Mouse (Mus musculus): ENCODE results near the gene Usp6nl. TPM values are rescaled to one million over a fixed set of nuclear protein-coding genes. Genes with fewer than 3 reads are reported as not detected.

Usp6nl gene
- polyA plus RNA-seq, 1 experiment from 2014 or later = 9.9 TPM

GRCm38 (mm10) chr2:6379731-6380212, 57.3 kb downstream of the Usp6nl start:
- ATAC-seq (ENCODE audit: low FRiP score) = no peak
- H3K27me3 ChIP-seq (ENCODE audit: control insufficient read depth, insufficient read depth, low read length) = no peaks in the 10 kb centered on the region
- no peak for DNase-seq (ENCODE audit: low spot score)
- no peak overlapping the region for H3K4me2 ChIP-seq (replicated peaks)
- no peaks in the 10 kb centered on the region for H3K36me3 ChIP-seq (replicated peaks; ENCODE audit: control insufficient read depth, insufficient read depth)
- H3K9me3 ChIP-seq (ENCODE audit: control insufficient read depth, low read length) = no peaks in the 10 kb centered on the region
- H3K4me1 ChIP-seq (replicated peaks; ENCODE audit: control insufficient read depth, insufficient read depth, low read length) = no peaks in the 10 kb centered on the region
- H3K9ac ChIP-seq = no peak overlapping the region
- no peak overlapping the region for H3K27ac ChIP-seq
- no peak overlapping the region for H3K4me3 ChIP-seq (replicated peaks; ENCODE audit: low read length)
- WGBS = 91% methylated on average over 8 of the region's 8 CpGs

DNA sequence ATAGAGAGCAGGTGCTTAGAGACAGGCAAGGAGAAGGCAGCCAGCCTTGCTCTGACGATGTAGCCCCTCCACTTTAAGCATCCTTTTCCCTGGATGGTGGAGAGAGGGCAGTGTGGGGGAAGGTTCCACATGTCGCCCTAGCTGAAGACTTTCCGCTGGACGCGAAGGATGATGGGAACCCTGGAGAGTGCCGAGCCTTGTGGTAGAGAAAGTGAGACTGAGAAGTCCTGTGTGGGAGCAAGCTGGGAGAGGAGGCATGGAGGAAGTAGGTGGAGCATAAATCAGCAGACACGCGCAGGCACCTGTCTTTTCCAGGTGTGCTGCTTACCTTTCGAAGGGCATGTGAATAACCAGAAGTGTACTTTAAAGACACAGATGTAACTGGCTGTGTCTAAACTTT, 57.9 kb downstream of the Usp6nl start:
- ATAC-seq (ENCODE audit: low FRiP score) = no peak

DNA sequence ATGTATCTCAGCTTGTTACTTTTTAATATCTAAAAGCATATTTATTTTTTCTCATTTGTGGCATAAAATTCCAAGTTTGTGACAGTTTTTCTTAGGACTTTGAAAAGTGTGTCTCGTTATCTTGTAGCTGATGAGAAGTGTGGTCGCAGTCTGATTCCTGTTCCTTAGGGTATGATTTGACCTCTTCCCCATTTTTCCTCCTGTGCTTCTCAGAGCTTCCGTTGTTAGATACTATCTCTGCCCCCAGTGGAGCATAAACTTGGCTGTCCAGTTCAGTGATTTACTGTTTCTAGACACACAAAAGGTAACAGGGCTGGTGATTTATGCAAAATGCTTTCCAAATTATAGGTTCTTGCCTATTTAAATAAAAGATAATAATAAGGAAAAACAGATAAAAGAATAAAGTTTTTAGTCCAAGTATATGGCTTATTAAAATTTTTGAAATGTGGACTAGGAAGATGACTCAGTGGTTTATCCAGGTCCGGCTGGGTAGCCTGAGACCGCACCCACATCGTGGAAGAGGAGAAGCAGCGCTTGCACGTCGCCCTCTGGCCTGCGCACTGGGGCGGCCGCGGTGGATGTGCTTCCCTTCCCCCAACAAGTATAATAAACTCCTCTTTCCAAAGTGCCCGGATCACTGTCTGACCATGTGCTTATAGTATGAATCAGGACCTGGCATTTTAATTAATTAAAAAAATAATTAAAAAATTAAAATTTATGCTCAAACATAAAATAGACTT, 62.1 kb downstream of the Usp6nl start:
- no peak overlapping the region for H3K4me2 ChIP-seq (replicated peaks)
- WGBS = 87% methylated on average over 14 of the region's 14 CpGs
- ATAC-seq (ENCODE audit: low FRiP score) = no peak
- H3K9me3 ChIP-seq (ENCODE audit: control insufficient read depth, low read length) = no peaks in the 10 kb centered on the region
- H3K4me1 ChIP-seq (replicated peaks; ENCODE audit: control insufficient read depth, insufficient read depth, low read length) = no peaks in the 10 kb centered on the region
- no peaks in the 10 kb centered on the region for H3K27me3 ChIP-seq (ENCODE audit: control insufficient read depth, insufficient read depth, low read length)
- H3K9ac ChIP-seq = no peak overlapping the region
- H3K36me3 ChIP-seq (replicated peaks; ENCODE audit: control insufficient read depth, insufficient read depth) = no peaks in the 10 kb centered on the region
- H3K4me3 ChIP-seq (replicated peaks; ENCODE audit: low read length) = no peak overlapping the region
- H3K27ac ChIP-seq = no peak overlapping the region
- DNase-seq (ENCODE audit: low spot score) = no peak

More for the DNA sequence above, 57.9 kb downstream of the Usp6nl start:
- Histone ChIP-seq H3K9ac (no peak overlapping the region), H3K4me1 (replicated peaks; ENCODE audit: control insufficient read depth, insufficient read depth, low read length) (no peaks in the 10 kb centered on the region), H3K36me3 (replicated peaks; ENCODE audit: control insufficient read depth, insufficient read depth) (no peaks in the 10 kb centered on the region), H3K27ac (no peak overlapping the region), H3K27me3 (ENCODE audit: control insufficient read depth, insufficient read depth, low read length) (no peaks in the 10 kb centered on the region), H3K9me3 (ENCODE audit: control insufficient read depth, low read length) (no peaks in the 10 kb centered on the region), H3K4me2 (replicated peaks) (no peak overlapping the region), H3K4me3 (replicated peaks; ENCODE audit: low read length) (no peak overlapping the region)
- WGBS = 83% methylated on average over 9 of the region's 9 CpGs
- DNase-seq (ENCODE audit: low spot score) = no peak

DNA sequence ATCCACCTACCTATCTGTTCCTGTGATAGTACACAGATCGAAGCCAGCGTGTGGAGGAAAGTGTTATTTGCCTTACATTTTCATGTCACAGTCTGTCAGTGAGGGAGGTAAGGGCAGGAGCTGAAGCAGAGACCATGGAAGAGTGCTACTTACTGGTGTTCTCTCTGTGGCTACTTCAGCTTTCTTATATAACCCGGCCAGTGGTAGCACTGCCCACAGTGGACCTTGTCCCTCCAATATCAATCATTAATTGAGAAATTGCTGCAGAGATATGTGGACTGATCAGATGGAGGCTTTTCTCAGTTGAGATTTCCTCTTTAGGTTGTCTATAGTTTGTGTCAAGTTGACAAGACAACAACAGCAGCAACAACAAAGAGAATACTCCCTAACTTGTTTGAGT, 66.7 kb downstream of the Usp6nl start:
- Histone ChIP-seq H3K27me3 (ENCODE audit: control insufficient read depth, insufficient read depth, low read length) (no peaks in the 10 kb centered on the region), H3K4me1 (replicated peaks; ENCODE audit: control insufficient read depth, insufficient read depth, low read length) (no peaks in the 10 kb centered on the region), H3K9ac (no peak overlapping the region), H3K36me3 (replicated peaks; ENCODE audit: control insufficient read depth, insufficient read depth) (no peaks in the 10 kb centered on the region), H3K4me2 (replicated peaks) (no peak overlapping the region), H3K9me3 (ENCODE audit: control insufficient read depth, low read length) (no peaks in the 10 kb centered on the region), H3K4me3 (replicated peaks; ENCODE audit: low read length) (no peak overlapping the region), H3K27ac (no peak overlapping the region)
- DNase-seq (ENCODE audit: low spot score) (no peak), ATAC-seq (ENCODE audit: low FRiP score) (no peak)
- 92% methylated on average over 3 of the region's 3 CpGs for WGBS

GRCm38 (mm10) chr2:6391261-6391660, 68.8 kb downstream of the Usp6nl start:
- Histone ChIP-seq H3K4me1 (replicated peaks; ENCODE audit: control insufficient read depth, insufficient read depth, low read length) (no peaks in the 10 kb centered on the region), H3K9me3 (ENCODE audit: control insufficient read depth, low read length) (no peaks in the 10 kb centered on the region), H3K27ac (no peak overlapping the region), H3K4me2 (replicated peaks) (no peak overlapping the region), H3K9ac (no peak overlapping the region), H3K36me3 (replicated peaks; ENCODE audit: control insufficient read depth, insufficient read depth) (no peaks in the 10 kb centered on the region), H3K4me3 (replicated peaks; ENCODE audit: low read length) (no peak overlapping the region), H3K27me3 (ENCODE audit: control insufficient read depth, insufficient read depth, low read length) (no peaks in the 10 kb centered on the region)
- ATAC-seq (ENCODE audit: low FRiP score) = no peak
- 80% methylated on average over 2 of the region's 3 CpGs for whole genome bisulfite sequencing
- no peak for DNase-seq (ENCODE audit: low spot score)

GRCm38 (mm10) chr2:6391940-6392339, 69.5 kb downstream of the Usp6nl start:
- Histone ChIP-seq H3K4me1 (replicated peaks; ENCODE audit: control insufficient read depth, insufficient read depth, low read length) (no peaks in the 10 kb centered on the region), H3K9me3 (ENCODE audit: control insufficient read depth, low read length) (no peaks in the 10 kb centered on the region), H3K27ac (no peak overlapping the region), H3K9ac (no peak overlapping the region), H3K4me2 (replicated peaks) (no peak overlapping the region), H3K27me3 (ENCODE audit: control insufficient read depth, insufficient read depth, low read length) (no peaks in the 10 kb centered on the region), H3K4me3 (replicated peaks; ENCODE audit: low read length) (no peak overlapping the region), H3K36me3 (replicated peaks; ENCODE audit: control insufficient read depth, insufficient read depth) (no peaks in the 10 kb centered on the region)
- DNase-seq (ENCODE audit: low spot score) (no peak), ATAC-seq (ENCODE audit: low FRiP score) (no peak)
- WGBS = 93% methylated on average over 6 of the region's 6 CpGs

GRCm38 (mm10) chr2:6395851-6396625, 73.6 kb downstream of the Usp6nl start:
- ATAC-seq (ENCODE audit: low FRiP score) (no peak), DNase-seq (ENCODE audit: low spot score) (no peak)
- Histone ChIP-seq H3K27me3 (ENCODE audit: control insufficient read depth, insufficient read depth, low read length) (no peaks in the 10 kb centered on the region), H3K9ac (no peak overlapping the region), H3K27ac (no peak overlapping the region), H3K36me3 (replicated peaks; ENCODE audit: control insufficient read depth, insufficient read depth) (no peaks in the 10 kb centered on the region), H3K9me3 (ENCODE audit: control insufficient read depth, low read length) (no peaks in the 10 kb centered on the region), H3K4me1 (replicated peaks; ENCODE audit: control insufficient read depth, insufficient read depth, low read length) (no peaks in the 10 kb centered on the region), H3K4me2 (replicated peaks) (no peak overlapping the region), H3K4me3 (replicated peaks; ENCODE audit: low read length) (no peak overlapping the region)
- WGBS = 81% methylated on average over 7 of the region's 7 CpGs

DNA sequence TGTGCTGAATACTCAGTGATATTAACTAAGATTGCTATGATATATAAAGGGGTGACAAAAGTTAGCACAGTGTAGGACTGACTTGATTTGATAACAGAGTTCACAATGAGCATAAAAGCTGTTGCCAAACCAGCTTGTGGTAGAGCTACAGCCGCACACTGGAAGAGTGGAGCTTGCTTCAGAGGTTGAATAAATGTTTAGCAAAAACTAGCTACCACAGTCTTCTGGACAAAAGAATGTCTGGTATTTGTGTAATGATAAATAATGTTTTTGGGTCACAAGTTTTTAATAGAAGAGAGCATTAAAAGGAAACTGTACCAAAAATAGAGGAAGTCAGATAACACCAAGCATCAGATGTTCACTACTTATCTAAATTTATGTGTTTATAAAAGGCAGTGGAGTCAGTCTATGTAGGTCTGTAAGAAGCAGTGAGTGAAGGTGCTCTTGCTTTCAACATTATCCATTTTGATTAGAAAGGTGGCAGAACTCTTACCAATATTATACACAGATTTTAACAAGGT, 74.2 kb downstream of the Usp6nl start:
- H3K4me2 ChIP-seq (replicated peaks) = no peak overlapping the region
- no peaks in the 10 kb centered on the region for H3K27me3 ChIP-seq (ENCODE audit: control insufficient read depth, insufficient read depth, low read length)
- no peaks in the 10 kb centered on the region for H3K9me3 ChIP-seq (ENCODE audit: control insufficient read depth, low read length)
- no peak for DNase-seq (ENCODE audit: low spot score)
- no peak overlapping the region for H3K4me3 ChIP-seq (replicated peaks; ENCODE audit: low read length)
- H3K4me1 ChIP-seq (replicated peaks; ENCODE audit: control insufficient read depth, insufficient read depth, low read length) = no peaks in the 10 kb centered on the region
- H3K36me3 ChIP-seq (replicated peaks; ENCODE audit: control insufficient read depth, insufficient read depth) = no peaks in the 10 kb centered on the region
- WGBS = 76% methylated on average over 1 of the region's 1 CpGs
- no peak for ATAC-seq (ENCODE audit: low FRiP score)
- no peak overlapping the region for H3K9ac ChIP-seq
- H3K27ac ChIP-seq = no peak overlapping the region

GRCm38 (mm10) chr2:6397166-6397565, 74.7 kb downstream of the Usp6nl start:
- Histone ChIP-seq H3K4me2 (replicated peaks) (no peak overlapping the region), H3K27me3 (ENCODE audit: control insufficient read depth, insufficient read depth, low read length) (no peaks in the 10 kb centered on the region), H3K27ac (no peak overlapping the region), H3K4me3 (replicated peaks; ENCODE audit: low read length) (no peak overlapping the region), H3K9ac (no peak overlapping the region), H3K4me1 (replicated peaks; ENCODE audit: control insufficient read depth, insufficient read depth, low read length) (no peaks in the 10 kb centered on the region), H3K36me3 (replicated peaks; ENCODE audit: control insufficient read depth, insufficient read depth) (no peaks in the 10 kb centered on the region), H3K9me3 (ENCODE audit: control insufficient read depth, low read length) (no peaks in the 10 kb centered on the region)
- 35% methylated on average over 3 of the region's 3 CpGs for WGBS
- ATAC-seq (ENCODE audit: low FRiP score) (no peak), DNase-seq (ENCODE audit: low spot score) (no peak)

Data from hindbrain, embryonic 14.5 days (tissue).